ENCODE assay signal across 20 mouse cellular contexts in the genomic region with DNA sequence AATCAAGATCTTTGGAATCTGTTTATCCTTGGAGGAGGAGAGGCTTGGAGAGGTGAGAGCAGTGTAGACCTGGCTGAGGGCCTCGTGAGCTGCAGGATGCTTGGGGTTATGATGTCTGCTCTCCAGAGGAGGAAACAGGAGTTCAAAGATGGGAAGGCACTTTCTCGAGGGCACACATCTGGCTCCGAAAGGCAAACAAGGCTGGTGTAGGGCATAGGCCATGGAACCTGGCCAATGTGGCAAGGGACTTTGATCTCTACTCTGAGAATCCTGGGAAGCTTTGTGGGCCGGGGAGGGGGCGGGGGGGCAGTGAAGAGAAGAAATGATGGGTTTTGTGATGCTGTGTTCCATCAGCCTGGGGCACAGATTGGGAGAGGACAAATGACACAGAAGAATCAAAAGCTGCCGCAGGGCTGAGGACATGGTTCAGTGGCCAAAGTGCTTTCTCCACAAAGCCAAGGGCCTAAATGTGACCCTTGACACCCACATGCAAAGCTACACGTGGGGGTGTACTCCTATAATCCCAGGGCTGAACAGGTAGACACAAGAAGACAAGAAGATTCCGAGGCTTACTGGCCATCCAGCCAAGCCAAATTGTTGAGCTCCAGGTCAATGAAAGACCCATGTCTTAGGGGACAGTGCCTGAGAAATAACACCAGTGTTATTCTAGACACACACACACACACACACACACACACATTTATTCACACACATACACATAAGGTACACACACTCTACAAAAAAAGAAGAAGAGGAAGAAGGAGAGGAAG. TPM values are rescaled to one million over a fixed set of nuclear protein-coding genes. Genes with fewer than 3 reads are reported as not detected.
A peak's percentile ranks its signal among the peaks of the same experiment; 100 is the strongest.
DNase-seq lines count a peak whose midpoint lies in the region; ATAC-seq lines count a peak whose summit lies in the region.
"Had no signal": no experiment of that assay in that cellular context is flagged by ENCODE, and none has a peak within 500 bp of the region (broad histone marks: within the 10 kb centered on the region; RNA-seq: fewer than 3 reads in every experiment).

No protein-coding gene starts in this region.

- no peak overlapping the region for H3K9ac ChIP-seq in forebrain, embryonic 13.5 days
- no peak overlapping the region for H3K9ac ChIP-seq in neural tube, embryonic 15.5 days (replicated peaks)
- H3K9ac ChIP-seq: heart, embryonic 15.5 days; hindbrain, embryonic 14.5 days; liver, embryonic 14.5 days had no signal

- H3K9me3 ChIP-seq in forebrain, embryonic 10.5 days: no peaks in the 10 kb centered on the region
- H3K9me3 ChIP-seq in forebrain, embryonic 13.5 days (replicated peaks): no peaks in the 10 kb centered on the region
- H3K9me3 ChIP-seq in neural tube, embryonic 15.5 days (replicated peaks): no peaks in the 10 kb centered on the region
- H3K9me3 ChIP-seq: heart, embryonic 15.5 days; midbrain, embryonic 10.5 days had no signal

- 0 out of 2 replicates have a peak overlapping the region, but pooled peaks have one; percentile 68 for H3K27ac ChIP-seq in forebrain, embryonic 10.5 days
- no peak overlapping the region for H3K27ac ChIP-seq in forebrain, embryonic 13.5 days
- no peak overlapping the region for H3K27ac ChIP-seq in neural tube, embryonic 15.5 days (replicated peaks)
- H3K27ac ChIP-seq: heart, embryonic 15.5 days; hindbrain, embryonic 14.5 days; liver, embryonic 14.5 days; macrophage; midbrain, embryonic 10.5 days had no signal

- H3K4me2 ChIP-seq in forebrain, embryonic 13.5 days: no peak overlapping the region
- H3K4me2 ChIP-seq in neural tube, embryonic 15.5 days: no peak overlapping the region
- H3K4me2 ChIP-seq: heart, embryonic 15.5 days; hindbrain, embryonic 14.5 days had no signal

- H3K27me3 ChIP-seq in forebrain, embryonic 10.5 days (ENCODE audit: poor library complexity, severe bottlenecking): peaks cover 23% of the 10 kb centered on the region
- H3K27me3 ChIP-seq in forebrain, embryonic 13.5 days: 0 out of 2 replicates have a peak, but pooled peaks cover 7% of the 10 kb centered on the region
- 0 out of 2 replicates have a peak, but pooled peaks cover 3% of the 10 kb centered on the region for H3K27me3 ChIP-seq in neural tube, embryonic 15.5 days (replicated peaks)

- ATAC-seq in forebrain, embryonic 13.5 days: no peak
- no peak for ATAC-seq in megakaryocyte-erythroid progenitor cell, adult 5-6 weeks (replicated peaks; ENCODE audit: low FRiP score, low TSS enrichment, poor library complexity, severe bottlenecking)
- no peak for ATAC-seq in cerebellum, adult (ENCODE audit: insufficient number of reproducible peaks, low FRiP score, low TSS enrichment)
- ATAC-seq in neural tube, embryonic 15.5 days (ENCODE audit: low FRiP score): no peak
- ATAC-seq: inflammation-experienced regulatory T-cells, adult 6 months had no signal

- no peaks in the 10 kb centered on the region for H3K36me3 ChIP-seq in forebrain, embryonic 10.5 days (replicated peaks)
- H3K36me3 ChIP-seq in forebrain, embryonic 13.5 days (ENCODE audit: poor library complexity, severe bottlenecking): no peaks in the 10 kb centered on the region
- no peaks in the 10 kb centered on the region for H3K36me3 ChIP-seq in neural tube, embryonic 15.5 days
- H3K36me3 ChIP-seq: heart, embryonic 15.5 days; midbrain, embryonic 10.5 days had no signal

- 73% methylated on average over 8 of the region's 8 CpGs for WGBS in forebrain, embryonic 10.5 days
- WGBS in forebrain, embryonic 13.5 days: 70% methylated on average over 8 of the region's 8 CpGs
- WGBS in neural tube, embryonic 15.5 days: 82% methylated on average over 8 of the region's 8 CpGs

- peaks cover 23% of the 10 kb centered on the region for H3K4me1 ChIP-seq in forebrain, embryonic 10.5 days
- no peaks in the 10 kb centered on the region for H3K4me1 ChIP-seq in forebrain, embryonic 13.5 days
- no peaks in the 10 kb centered on the region for H3K4me1 ChIP-seq in neural tube, embryonic 15.5 days
- H3K4me1 ChIP-seq: heart, embryonic 15.5 days had no signal

- no peak overlapping the region for H3K4me3 ChIP-seq in forebrain, embryonic 10.5 days
- H3K4me3 ChIP-seq in forebrain, embryonic 13.5 days: no peak overlapping the region
- no peak overlapping the region for H3K4me3 ChIP-seq in neural tube, embryonic 15.5 days (replicated peaks)
- H3K4me3 ChIP-seq: heart, embryonic 15.5 days; midbrain, embryonic 10.5 days had no signal

- DNase-seq in forebrain, embryonic 10.5 days (ENCODE audit: extremely low spot score, low spot score): no peak
- peak; percentile 12 for DNase-seq in adipocyte (ENCODE audit: low spot score)
- DNase-seq in kidney, adult 9 months: peak; percentile 86
- DNase-seq in kidney, postnatal 25 days: peak; percentile 78 to 87
- DNase-seq: adrenal gland, postnatal 25 days; cerebellum, adult 11 months; cerebellum, postnatal 10 days; heart, postnatal 4 days had no signal

RNA-seq across cellular contexts. Expression of a gene that starts 6.7 kb away (rescaled TPM):
- 0.06 and 0.12 TPM in 2 replicates for polyA plus RNA-seq in forebrain, embryonic 10.5 days (2016; fragmentation: Nextera tagmentation; extraction: Ambion mirVana)
- 0.08 and 0.15 TPM in 2 replicates for polyA plus RNA-seq in forebrain, embryonic 13.5 days (2015; fragmentation: Nextera tagmentation; extraction: Ambion mirVana)
- total RNA-seq in megakaryocyte-erythroid progenitor cell, adult 5-6 weeks (2014; fragmentation: Nextera tagmentation): not detected in 2 replicates
- total RNA-seq in megakaryocyte-erythroid progenitor cell, adult 5-6 weeks (2017): 0.15 TPM in 1 of 2 replicates, not detected in the other
- polyA plus RNA-seq in neural tube, embryonic 15.5 days (2015; fragmentation: Nextera tagmentation; extraction: Ambion mirVana): 1.8 TPM in 2 replicates
- total RNA-seq: neutrophil, adult 5-6 weeks had no signal
- polyA plus RNA-seq: inflammation-experienced regulatory T-cells, adult 6 months; macrophage had no signal

RNA-seq across cellular contexts. Expression of a gene that starts 37.2 kb away (rescaled TPM):
- polyA plus RNA-seq in forebrain, embryonic 10.5 days (2016; fragmentation: Nextera tagmentation; extraction: Ambion mirVana): not detected in 2 replicates
- polyA plus RNA-seq in forebrain, embryonic 13.5 days (2015; fragmentation: Nextera tagmentation; extraction: Ambion mirVana): 0.15 TPM in 1 of 2 replicates, not detected in the other
- not detected in 2 replicates for total RNA-seq in megakaryocyte-erythroid progenitor cell, adult 5-6 weeks (2014; fragmentation: Nextera tagmentation)
- not detected in 2 replicates for total RNA-seq in megakaryocyte-erythroid progenitor cell, adult 5-6 weeks (2017)
- polyA plus RNA-seq in neural tube, embryonic 15.5 days (2015; fragmentation: Nextera tagmentation; extraction: Ambion mirVana): 1.7 and 2.9 TPM in 2 replicates
- total RNA-seq: adrenal gland, postnatal 25 days; neutrophil, adult 5-6 weeks had no signal
- polyA plus RNA-seq: forebrain, embryonic 11.5 days; inflammation-experienced regulatory T-cells, adult 6 months; liver, embryonic 14.5 days; macrophage; midbrain, embryonic 10.5 days had no signal
